Mouse (Mus musculus): ENCODE data around the gene Sorcs3.

Gene Sorcs3

DNA sequence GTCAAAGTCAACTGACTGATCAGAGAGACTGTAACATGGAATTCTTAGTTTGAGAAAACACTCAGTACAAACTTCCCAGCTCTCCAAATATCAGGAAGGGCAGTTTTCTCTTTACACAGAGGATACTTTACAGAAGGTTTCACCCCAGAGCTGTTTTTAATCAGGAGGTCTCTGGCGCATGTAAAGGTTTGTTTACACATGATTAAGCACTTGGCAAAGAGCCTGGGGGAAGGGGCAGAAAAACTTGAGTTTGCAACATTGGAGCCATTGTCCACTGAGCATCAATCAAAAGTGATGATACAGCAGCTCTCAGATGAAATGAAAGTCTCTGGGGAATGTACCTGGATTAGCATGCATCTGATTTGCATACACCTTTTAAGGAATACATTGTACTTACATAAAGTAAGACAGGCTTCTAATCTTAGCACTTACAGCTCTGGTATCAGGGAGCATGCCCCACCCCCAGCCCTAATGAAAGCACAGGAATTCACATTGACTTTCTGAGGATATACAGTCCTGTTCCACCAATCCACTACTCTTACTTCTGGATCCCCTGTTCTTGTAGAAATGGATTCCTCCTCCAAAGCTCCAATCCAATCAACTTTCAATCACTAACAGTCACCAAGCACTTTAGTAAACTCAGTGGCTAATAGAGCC lies 500.6 kb downstream of the Sorcs3 start:
- DNase-seq (ENCODE audit: low read depth), result no peak

DNA sequence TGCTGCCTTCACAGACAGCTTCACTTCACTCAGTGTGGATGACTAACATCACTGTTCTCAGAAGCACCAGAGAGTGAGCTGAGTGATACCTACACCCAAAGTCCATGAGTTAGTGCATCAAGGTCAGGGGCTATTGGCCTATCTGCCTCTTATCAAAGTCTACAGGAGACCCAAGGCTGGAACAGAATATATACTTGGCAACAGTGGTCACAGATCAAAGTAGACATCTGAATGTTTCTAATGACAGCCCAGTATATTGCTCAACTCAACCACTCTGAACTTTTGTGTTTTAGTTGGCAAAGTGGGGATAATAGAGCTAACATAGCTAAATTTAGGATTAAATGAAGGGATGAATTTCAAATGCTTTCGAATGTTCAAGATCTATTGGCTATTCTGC lies 501.1 kb downstream of the Sorcs3 start:
- no peak for DNase-seq (ENCODE audit: low read depth)

DNA sequence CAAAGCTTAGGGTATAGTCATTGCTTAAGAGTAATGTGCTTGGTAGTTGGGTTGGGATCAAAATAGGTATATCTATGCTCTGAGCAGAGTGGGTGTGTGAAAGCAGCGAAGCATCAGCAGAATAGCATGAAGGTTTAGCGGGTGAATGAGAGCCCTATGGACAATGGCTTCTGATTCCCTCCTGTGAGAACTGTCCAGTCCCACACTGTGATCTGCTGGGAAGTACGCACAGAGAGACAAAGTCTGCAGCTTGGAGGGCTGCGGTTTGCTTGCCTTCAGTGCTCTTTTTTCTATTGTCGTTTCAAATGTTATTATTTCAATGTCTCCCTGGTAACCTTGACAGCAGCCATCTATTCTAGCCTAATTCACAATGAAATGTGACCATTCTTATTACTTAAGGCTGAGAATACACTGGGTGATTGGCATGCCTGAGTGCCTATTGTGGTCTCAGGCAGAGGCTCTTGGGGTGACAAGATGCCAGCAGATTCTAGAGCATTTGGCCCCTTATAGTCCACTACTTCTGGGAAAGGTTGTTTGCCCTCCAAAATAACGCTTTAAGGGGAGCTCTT lies 520.1 kb downstream of the Sorcs3 start:
- DNase-seq (ENCODE audit: low read depth), result no peak

DNA sequence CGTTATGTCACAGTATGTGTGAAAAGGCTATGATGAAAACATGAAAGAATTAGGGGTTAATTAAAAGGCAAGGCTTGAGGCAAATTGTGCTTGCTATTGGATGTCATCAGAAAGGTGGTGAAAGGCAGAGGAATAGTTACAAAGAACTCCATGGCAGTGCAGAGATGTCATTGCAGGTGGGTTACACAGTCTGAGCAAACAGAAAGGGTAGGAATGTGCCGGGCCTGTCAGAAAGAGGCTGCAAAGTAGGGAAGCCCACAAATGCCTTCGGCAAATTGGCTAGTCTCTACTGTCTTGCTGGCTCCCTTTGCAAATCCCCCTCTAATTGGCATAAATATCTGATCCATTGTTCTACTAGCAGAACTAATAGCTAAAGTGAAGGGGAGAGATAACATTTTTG lies 521.2 kb downstream of the Sorcs3 start:
- DNase-seq (ENCODE audit: low read depth), result no peak

DNA sequence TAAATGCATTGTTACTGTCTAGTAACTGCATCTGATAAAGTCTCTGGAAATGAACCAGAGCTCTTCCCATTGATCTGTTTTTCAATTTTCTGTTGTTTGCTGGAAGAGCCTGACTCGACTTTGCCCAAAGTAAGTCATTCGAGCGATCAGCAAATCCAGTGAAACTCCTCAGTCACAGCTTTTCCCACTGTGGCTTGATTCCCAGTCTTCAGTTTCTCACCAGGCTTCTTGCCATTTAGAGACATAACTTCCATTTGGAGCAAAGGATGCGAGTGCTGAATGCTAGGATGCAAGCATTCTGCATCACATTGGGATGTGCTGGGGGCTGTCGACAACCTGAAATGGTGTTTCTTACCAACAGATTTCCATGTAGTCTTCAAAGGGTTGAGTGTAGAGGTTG lies 521.8 kb downstream of the Sorcs3 start:
- DNase-seq (ENCODE audit: low read depth), result no peak

DNA sequence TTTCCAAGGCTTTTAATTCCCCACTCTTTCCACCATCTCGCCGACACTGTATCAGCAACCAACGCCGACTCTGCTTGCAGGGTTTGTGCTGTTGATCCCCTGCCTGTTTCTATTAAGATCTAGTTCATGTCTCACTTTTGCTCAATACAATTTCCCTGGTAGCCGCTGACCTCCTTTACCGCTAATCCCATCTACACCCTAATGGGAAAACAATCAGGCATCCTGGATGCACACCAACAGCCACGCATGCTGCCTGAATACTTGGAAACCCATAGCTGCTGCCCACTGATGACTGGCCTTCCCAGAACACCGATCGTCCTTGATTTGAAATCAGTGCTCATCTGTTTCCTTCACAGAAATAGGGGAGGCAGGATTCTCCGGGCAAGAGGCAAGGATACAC lies 525.9 kb downstream of the Sorcs3 start:
- no peak for DNase-seq (ENCODE audit: low read depth)

DNA sequence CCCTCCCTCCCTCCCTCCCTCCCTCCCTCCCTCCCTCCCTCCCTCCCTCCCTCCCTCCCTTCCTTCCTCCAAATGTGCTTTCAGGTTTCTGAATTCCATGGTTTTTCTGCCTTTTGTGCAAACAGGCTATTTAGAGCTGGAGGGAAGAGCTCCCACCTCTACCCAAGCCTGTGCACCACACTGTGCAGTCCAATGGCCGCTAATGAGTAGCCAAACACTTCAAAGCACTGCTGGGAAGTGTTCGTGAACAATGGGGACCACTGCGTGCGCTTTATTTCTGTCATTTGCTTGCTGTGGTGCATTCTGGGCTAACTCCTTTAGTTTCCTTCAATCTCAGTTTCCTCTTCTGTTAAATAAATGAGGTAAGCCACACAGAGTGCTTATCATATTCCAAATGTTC lies 528.5 kb downstream of the Sorcs3 start:
- no peak for DNase-seq (ENCODE audit: low read depth)

DNA sequence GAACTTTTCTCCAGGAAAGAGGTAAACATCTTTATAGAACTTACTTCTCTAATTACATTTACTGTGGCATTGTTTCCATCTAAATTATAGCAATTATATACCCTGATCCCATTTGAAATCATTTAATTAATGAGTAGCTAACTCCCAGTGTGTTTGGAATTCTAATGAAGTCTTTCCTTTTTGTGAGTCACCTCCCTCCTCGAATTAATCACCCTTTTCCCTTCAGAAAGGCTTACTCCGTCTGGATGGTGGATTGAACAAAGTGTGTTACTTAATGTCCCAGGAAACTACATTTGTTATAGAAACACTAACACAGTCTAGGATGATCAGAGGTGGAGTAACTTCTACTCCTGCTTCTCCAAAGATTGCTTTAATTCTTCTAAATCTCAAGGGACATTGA lies 531.7 kb downstream of the Sorcs3 start:
- DNase-seq (ENCODE audit: low read depth), result no peak

DNA sequence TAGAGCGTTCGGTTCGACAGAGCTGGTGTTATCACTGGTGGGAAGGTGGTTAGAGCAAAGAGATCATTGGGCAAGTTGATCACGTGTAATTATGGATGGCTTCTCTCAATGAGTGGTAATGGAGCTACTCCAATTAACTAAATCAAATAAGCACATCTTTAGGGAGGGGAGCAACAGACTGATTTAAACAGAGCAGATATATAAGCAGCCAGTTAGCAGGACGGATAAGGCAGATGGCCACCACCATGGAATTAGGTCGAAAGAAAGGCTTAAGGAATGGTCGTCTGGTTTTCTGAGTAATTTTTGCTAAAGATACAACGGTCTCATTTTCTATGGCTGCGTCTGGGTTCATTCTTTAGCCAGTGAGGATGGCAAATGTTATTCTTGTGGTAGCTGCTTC lies 549.3 kb downstream of the Sorcs3 start:
- no peak for DNase-seq (ENCODE audit: low read depth)

DNA sequence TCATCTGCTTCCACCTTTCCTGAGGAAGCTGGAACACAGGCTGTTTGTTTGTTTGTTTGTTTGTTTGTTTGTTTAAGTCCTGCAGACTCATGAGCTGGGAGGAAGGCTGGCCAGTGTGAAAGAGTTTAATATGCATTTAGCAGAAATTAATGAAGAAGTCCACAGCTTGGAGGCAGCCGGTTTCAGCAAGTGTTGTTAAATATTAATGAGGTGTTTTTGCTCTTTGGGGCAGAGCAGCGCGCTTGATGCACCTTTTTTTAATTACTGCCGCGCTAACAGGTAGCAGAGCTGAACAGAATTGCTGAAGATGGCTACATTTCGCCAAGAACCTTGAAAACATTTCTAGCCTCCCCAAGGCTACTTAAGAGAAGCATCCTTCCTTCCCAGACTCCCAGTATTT lies 551.0 kb downstream of the Sorcs3 start:
- DNase-seq (ENCODE audit: low read depth), result no peak

DNA sequence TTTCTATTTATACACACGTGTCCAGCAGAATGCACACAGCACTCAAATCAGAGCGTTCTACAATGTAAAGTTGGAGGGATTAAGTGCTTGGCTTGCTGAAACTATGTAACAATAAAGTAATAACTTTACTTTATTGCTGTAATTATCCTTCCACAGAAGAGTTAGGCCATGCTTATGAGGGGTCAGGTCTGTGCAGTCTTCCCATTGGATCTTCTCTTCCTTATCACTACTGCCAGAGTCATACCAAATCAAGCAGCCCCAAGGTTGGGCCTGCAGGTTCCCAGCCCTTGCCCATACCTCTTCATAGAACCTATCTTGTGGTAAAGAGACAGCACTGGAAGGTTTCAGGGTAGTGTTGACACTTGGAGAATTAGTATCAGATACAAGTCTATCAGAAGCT lies 560.7 kb downstream of the Sorcs3 start:
- DNase-seq (ENCODE audit: low read depth), result no peak

DNA sequence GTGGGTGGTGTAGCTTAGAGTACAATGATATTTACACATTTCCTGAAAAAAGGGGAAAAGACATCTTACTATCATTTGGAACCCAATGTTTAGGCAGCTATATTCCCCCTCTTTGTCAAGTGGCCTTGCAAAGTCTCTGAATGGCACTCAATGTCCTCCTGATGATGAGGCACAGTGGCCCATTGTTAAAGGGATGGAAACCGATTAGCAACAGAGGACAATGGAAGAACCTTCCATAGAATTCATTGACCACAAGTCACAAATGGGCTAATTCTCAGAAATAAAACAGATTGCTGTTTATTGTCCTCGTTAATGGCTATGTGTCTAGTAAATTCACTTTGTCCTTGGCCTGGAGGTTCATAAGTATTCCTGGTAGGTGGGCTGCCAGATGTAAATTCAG lies 565.7 kb downstream of the Sorcs3 start:
- no peak for DNase-seq (ENCODE audit: low read depth)

DNA sequence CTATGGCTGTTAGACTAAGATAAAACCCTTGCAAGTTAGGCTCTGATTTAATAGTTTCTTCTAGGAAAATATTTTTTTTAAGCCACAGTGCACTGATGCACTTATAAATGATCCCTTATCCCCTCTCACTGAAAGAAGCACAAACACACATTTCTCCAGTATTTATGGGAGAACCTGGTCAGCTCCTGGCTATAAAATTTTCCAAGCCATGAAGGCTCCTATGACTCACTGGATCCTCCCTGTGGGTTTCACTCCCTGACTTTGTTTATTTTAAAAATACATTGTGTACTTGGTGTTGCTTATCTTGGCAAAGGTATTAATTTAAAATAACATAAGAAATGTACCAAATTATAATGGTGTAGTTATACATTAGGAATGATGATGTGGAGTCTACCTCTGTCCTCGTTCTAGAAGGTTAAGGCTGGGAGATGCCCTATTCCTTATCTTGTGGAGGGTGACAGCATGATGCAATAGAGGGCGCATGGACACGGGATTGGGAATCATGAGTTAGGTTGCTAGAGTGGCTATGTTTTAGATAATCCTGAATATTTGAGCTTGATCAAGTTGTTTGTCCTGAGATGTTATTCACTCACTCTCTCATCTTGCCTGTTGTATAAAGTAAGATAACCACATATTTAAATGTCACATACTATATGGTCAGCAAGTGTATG lies 573.4 kb downstream of the Sorcs3 start:
- DNase-seq (ENCODE audit: low read depth), result no peak

DNA sequence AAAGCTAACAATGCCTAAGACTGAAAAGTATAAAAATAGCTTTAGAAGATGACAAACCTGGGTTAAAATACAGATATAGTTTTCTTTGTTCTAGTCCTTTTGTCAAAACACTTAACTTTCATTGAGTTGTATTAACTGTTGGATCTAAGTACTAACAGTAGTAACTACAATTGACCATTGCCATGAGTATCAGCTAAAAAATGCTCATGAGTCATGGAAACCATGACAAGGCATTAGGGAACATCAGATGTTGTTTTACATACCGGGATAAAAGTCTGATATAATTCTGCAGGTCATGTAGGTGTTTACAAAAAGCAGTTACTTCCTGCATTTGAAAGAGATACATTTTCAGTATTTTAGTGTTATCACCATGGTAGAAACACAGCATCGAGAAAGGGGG lies 575.0 kb downstream of the Sorcs3 start:
- no peak for DNase-seq (ENCODE audit: low read depth)

DNA sequence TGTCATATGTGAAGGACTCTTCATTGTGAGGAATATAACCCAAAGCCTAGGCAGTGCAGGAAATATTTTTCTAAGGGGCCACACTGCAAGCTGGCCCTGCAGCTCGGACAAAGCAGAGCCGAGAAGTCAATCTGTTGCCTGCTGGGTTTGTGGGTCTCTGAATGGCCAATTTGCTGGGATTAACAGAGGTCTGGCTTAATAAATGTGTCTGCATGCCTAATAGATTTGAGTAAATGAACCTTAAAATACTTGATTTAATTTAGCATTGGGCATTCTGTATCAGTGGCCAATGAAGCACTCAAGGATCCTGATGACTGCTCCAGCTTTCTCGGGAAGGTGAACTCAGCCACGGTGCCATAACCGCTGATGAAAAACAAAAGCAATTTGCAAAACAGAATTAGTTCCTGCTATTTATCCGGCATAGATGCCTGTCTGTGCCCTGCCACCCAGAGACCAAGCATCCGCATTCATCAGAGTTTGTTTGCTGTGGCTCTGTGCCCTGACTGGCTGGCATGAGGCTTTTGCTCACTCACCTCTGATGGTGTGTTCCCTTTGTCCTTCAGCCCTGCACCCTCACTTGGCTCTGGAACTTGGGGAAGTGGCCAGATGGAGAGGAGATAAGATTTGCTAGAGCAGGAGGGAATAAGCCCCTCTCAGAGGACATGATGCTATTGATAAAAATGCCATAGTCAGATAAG lies 576.3 kb downstream of the Sorcs3 start:
- DNase-seq (ENCODE audit: low read depth), result no peak

DNA sequence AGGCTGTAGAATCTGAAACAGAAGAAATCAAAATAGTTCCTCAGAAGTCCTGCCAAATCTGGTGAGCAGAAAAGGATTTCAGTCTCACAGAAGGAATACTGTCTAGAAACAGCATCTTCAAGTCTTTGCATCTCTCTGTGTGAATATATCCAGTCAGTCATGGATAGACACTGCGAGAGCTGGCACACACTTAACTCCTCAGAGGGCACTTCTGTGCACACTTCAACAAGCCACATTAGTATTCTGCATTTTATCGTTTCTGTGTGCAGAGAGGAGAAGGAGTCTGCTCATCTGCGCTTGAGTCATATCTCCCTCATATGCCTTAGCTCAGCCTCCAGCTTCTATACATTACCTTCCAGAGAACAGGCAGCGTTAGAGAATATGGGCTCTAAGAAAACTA lies 581.4 kb downstream of the Sorcs3 start:
- no peak for DNase-seq (ENCODE audit: low read depth)

DNA sequence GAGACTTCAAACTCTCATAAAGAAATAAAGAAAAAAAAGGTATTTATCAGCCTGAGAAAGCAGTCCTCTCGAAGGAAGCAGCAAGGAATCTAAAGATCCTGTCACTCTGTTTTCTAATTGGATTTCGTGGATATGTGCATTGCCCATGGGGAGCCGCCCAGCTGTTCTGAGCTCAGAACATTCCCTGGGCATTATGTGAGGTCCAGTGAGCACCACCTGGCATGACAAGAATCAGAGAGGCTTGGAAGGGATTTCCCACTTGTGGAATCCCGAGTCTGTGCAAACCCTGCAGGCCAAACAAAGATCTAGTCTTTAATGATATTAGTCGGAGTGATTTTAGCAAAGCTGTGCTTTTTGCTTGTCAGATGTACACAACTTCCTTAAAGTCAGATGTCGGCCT lies 598.7 kb downstream of the Sorcs3 start:
- no peak for DNase-seq (ENCODE audit: low read depth)

DNA sequence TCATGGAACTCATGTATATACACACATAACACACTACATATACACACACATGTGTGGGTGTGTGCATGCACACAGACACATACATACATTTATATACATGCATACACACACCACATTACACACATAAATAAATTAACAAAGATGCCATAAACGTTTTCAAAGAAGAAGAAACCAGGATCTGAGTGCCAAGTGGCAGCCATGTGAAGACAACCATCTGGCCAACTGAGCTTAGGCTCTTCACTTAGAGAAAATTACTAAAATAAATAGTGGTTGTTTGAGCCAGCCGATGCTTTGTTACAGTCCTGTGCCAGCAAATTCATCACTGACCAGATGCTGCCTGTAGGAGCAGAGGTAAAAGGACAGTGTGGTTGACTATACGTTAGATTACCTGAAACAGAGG lies 605.7 kb downstream of the Sorcs3 start:
- no peak for DNase-seq (ENCODE audit: low read depth)

DNA sequence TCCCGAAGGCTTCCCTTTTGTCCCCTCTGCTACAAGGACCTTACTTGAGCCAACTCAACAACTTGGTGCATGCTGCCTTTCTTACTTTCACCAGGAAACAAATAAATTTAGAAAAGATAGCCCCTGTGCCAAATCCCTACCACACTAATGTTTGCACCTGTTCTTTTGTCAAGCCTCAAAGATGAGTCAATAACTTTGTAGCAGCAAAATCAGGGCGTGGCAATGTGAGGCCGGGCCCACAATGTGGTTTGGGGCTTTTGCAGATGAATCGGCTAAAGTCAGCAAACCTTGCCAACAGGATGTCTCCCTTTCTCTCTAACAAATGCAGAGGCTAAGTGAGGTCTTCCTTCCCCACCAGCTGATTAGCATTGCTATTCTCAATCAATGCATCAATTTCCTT lies 608.0 kb downstream of the Sorcs3 start:
- no peak for DNase-seq (ENCODE audit: low read depth)

DNA sequence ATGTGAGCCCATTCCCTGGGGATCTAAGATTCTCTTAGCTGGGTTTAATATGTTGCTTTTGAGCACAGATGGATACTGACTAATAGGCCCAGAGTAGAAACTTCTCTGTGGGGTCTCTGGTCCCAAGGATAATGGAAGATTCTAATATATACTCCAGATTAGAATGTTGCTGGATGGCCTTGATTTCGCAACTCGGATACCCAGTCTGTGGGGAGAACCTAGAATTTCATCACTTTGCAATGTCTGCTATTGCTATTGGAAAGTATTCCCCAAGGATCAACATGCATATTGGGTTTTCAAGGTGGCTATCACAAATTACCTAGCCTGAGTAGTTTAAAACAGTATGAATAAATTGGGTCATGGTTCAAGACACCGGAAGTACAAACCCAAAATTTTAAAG lies 609.2 kb downstream of the Sorcs3 start:
- DNase-seq (ENCODE audit: low read depth), result no peak

DNA sequence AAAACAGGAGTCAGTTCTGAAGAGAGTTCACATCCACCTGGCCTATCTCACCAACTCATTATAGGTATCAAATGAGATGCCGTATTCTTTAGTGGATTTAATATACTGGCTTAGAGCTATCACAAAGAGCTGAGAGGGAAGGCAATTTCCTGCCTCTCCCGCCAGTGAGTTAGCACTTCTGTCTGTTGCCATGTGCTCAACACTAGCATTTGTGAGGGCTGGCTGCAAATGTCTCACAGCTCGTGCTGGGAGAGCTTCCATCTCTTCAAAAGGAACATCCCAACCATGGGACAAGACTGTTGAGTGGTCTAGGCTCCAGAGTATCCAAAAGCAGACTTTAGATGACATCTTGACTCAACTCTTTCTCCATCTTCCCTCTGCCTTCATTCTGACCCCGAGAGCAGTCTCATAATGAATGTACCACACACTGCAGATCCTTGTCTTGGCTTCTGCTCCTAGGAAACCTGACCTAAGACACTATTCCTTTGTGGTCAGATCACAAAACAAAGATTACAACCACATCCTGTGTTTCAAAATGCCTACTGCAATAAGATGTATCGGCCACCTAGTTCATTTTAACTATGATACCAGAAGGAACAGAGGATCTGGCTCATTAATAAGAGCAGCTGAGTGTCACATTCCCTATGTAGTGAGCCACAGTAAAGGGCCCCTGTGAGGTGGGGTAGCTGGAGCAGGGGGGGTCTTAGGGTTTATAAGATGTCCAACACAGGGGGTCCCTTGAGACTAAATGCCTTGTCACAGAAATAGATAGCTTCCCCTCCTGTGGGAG lies 614.9 kb downstream of the Sorcs3 start:
- no peak for DNase-seq (ENCODE audit: low read depth)

DNA sequence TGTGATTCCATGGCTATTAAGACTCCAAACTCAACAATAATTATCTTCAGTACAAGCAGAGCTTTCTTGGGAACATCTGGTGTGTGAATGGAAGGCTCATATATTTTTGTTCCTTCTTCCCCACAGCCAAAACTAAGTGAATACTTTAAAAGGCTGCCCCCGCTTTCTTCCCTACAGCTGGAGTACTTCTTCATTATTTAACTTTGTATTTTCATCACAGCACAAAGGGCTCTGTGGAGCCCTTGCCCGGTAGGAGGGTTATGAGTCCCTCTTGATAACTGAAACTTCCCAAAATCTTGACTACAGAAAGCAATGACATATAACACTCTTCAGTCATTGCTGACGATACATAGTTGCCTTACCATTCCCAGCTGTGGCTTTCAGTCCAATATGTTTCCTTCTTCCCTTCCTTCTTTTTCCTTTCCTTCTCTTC lies 615.5 kb downstream of the Sorcs3 start:
- no peak for DNase-seq (ENCODE audit: low read depth)
